Mouse (Mus musculus) heart, postnatal 36 days (tissue): Measurements from ENCODE around the gene Slc44a1. TPM values are rescaled to one million over a fixed set of nuclear protein-coding genes. Genes with fewer than 3 reads are reported as not detected.

Experiments
- DNase-seq, 2 experiments: peaks; one replicate each; pipeline ENCODE4 v3.0.0; 2021 to 2022
- intact Hi-C: fragments of 180-260 bp; cut with DNase I; formaldehyde crosslinking; loops from one replicate; pipeline ENCODE4 v1.15.1; 2025
- total RNA-seq, 2 experiments: library from RNA; stranded (reverse); gene quantifications; 2 replicates each; pipeline ENCODE4 v1.2.3; 2021

Gene Slc44a1
- total RNA-seq, 2 experiments from 2014 or later, result 33.4 to 34.3 TPM

DNA sequence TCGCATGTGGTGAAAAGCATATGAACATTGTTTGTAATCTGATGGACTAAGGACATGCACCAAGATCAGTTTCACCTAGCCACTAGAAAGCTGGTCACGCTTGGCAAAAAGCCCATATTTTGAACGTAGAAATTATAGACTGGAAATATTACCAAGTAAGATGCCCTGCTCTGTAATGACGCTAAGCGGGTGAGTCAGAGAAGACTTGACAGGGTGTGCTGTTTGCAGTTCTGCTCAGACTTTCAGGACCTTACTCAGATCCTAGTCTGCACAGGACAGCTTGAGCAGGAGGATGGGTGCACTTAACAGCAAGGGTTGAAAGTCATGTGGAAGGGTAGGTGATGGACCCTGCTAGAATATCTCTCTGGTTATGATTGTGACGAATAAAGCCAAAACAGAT lies 85.3 kb downstream of the Slc44a1 start:
- no peak for DNase-seq
- intact Hi-C loops, result no loop called here

- DNase-seq, result no peak
- intact Hi-C loops, result no loop called here
Measured at GRCm38 (mm10) chr4:53525994-53526393, 85.8 kb downstream of the Slc44a1 start.

DNA sequence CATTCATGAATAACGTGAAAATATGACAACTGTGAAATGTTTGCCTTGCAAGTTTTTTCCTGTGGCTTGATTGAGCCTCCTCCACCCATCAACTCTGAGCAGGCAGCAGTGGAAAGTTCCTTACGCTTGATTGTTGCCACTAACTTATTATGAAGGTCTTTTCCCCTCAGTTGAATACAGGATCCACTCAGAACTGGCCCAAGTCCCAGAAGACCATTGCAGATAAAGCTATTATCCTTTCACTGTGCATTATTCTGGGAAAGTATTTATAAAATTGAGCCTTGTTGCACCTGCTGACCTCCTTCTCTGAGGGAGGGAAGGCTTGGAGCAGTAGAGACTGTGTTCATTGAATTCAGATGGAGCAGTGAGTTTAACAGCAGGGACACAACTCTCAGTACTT lies 86.2 kb downstream of the Slc44a1 start:
- intact Hi-C loops, result no loop called here
- no peak for DNase-seq

DNA sequence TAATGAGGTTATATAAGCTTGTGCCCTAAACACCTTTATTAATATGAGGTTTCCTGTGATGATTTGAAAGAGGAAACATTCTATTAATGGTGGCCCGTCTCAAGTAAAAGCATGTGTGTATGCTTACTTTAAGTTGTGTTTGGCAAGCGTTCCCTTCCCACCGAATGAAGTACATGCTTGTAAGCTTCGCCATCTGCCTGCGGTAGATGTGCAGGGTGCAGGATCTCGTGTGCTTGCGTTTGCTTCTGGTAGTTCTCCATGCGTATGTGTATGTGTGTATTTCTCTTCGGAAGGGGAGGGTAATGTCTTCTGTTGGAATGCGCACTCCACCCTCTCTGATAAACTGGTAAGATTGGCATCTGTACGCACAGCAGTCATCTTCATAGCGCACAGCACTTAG lies 95.6 kb downstream of the Slc44a1 start:
- intact Hi-C loops, result no loop called here
- DNase-seq, result no peak

- no peak for DNase-seq
- intact Hi-C loops, result no loop called here
Measured at GRCm38 (mm10) chr4:53537101-53537500, 96.9 kb downstream of the Slc44a1 start.

- intact Hi-C loops, result no loop called here
Measured at GRCm38 (mm10) chr4:53537539-53537938, 97.3 kb downstream of the Slc44a1 start.

GRCm38 (mm10) chr4:53538600-53538999 lies 98.4 kb downstream of the Slc44a1 start:
- no peak for DNase-seq
- intact Hi-C loops, result no loop called here

More at GRCm38 (mm10) chr4:53537539-53537938, 97.3 kb downstream of the Slc44a1 start:
- no peak for DNase-seq

DNA sequence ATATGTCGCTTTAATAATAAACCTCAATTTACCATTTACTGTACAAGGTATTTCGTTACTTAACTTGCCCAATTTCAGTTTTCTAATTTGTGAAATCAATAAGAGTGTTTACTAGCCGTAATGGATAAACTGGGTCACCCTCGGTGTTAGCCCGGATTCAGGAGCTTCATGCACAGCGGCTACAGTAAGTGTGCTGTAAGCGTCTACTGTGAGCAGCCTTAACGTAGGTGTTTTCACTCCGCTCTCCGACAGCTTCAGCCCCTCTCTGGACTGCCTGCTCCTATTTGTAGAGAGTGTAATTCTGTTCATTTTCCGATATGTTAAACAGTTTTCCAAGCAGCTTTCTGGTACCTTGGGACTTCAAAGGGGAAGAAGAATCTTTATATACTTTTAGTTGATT lies 99.7 kb downstream of the Slc44a1 start:
- intact Hi-C loops, result no loop called here

GRCm38 (mm10) chr4:53543421-53543820 lies 103.2 kb downstream of the Slc44a1 start:
- intact Hi-C loops, result no loop called here

More for the DNA sequence above, 99.7 kb downstream of the Slc44a1 start:
- DNase-seq, result no peak

GRCm38 (mm10) chr4:53544889-53545288 lies 104.7 kb downstream of the Slc44a1 start:
- intact Hi-C loops, result loop anchor here (1.0 to 5.0 kb wide), 3 partner anchors 49 to 163 kb away; partner anchors contain the start of gene Slc44a1
- peak in 1 of 2 experiments; percentile 18 for DNase-seq

More at GRCm38 (mm10) chr4:53543421-53543820, 103.2 kb downstream of the Slc44a1 start:
- DNase-seq, result no peak

DNA sequence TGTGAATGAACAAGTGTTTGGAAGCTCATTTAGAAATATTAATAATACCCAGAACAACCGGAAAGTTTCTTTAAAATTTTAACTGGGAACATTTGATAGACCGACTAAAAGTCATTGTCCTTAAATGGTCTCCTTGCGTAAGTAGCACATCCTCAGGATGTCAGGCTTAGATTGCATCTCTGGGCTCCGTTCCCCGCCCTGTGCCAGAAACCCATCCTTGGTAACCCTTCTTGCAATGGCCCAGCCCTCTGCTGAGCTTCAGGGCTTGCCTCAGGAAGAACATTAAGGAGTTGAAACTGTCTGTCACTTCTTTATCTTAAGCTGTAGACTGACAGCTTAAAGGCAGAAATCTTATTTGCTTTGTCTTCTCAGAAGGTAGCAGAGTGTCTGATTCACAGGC lies 107.2 kb downstream of the Slc44a1 start:
- DNase-seq, result no peak
- intact Hi-C loops, result loop anchor here (5.0 kb wide), 2 partner anchors 105 to 165 kb away; partner anchors contain the start of gene Slc44a1

GRCm38 (mm10) chr4:53549375-53549774 lies 109.2 kb downstream of the Slc44a1 start:
- no peak for DNase-seq
- intact Hi-C loops, result loop anchor here (5.0 kb wide), 2 partner anchors 107 to 167 kb away; partner anchors contain the start of gene Slc44a1

GRCm38 (mm10) chr4:53564618-53565017 lies 124.4 kb downstream of the Slc44a1 start:
- intact Hi-C loops, result no loop called here
- DNase-seq, result no peak

GRCm38 (mm10) chr4:53567065-53567464 lies 126.9 kb downstream of the Slc44a1 start:
- intact Hi-C loops, result no loop called here
- no peak for DNase-seq

DNA sequence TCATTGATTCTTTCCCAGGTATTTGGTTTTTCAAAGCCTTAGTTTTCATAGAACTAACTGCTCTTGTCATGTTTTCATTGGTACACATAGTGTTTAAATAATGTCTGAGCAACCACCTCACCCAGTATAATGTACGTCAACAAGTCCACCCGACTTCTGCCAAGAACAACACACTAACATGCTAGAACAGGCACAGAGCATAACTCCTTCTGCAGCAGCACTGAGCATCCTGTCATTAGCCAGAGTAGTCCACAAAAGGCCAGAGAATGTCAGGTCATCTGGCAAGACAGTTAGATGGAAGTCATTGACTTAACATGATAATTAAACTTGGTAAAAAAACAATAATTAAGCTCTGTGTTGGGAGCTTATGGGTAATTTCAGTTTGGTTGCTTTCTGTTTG lies 135.3 kb downstream of the Slc44a1 start:
- no peak for DNase-seq
- intact Hi-C loops, result no loop called here

DNA sequence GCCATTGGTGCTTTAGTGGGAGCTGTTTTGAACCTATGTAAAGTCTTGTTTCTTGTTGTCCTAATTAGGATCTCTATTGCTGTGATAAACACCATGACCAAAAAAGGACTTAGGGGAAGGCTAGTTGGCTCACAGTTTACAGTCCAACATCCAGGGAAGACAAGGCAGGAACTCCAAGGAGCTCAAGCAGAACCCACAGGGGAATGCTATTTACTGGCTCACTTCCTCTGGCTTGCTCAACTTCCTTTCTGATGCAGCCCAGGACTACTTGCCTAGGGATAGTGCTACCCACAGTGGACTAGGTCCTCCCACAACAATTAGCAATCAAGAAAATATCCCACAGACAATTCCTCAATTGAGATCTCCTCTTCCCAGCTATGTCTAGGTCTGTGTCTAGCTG lies 147.5 kb downstream of the Slc44a1 start:
- no peak for DNase-seq
- intact Hi-C loops, result no loop called here

- intact Hi-C loops, result no loop called here
- no peak for DNase-seq
Measured at GRCm38 (mm10) chr4:53588936-53589335, 148.7 kb downstream of the Slc44a1 start.

GRCm38 (mm10) chr4:53589466-53589865 lies 149.3 kb downstream of the Slc44a1 start:
- no peak for DNase-seq
- intact Hi-C loops, result no loop called here

GRCm38 (mm10) chr4:53590163-53590562 lies 149.9 kb downstream of the Slc44a1 start:
- intact Hi-C loops, result loop anchor here (5.0 kb wide), 1 partner anchor 208 kb away; no protein-coding TSS in a partner anchor
- no peak for DNase-seq

DNA sequence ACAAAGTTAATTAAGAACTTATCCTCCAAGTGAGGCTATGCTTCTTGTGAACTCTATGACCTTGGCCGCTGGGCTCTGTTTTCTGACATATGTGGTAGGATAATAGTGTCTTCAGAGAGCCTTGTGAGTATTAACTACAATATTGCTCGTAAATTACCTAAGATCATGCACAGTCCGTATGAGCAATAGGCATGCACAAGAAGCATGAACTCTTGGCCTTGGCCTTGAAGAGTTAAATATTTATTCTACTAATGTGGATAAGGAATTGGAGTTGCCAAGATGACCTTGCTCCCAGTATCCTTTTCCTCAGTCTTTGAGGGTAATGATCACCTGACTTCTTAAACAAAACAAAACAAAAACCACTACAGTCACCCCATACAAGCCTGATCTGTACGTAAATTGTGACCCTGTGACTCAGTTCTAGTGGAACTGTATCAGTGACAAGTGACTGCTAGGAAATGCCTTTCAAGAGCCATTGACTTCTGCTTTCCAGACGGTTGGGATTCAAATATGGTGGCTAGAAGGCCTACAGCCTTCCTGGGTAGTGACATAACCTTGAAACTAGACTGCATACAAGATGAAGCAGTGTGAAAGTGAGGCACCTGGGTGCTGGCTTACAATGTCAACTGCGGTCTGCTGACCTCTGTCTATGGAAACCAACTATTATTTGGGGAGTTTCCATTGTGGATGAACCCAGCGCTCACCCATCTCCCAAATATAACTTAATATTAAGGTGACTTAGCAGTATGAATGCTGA lies 150.7 kb downstream of the Slc44a1 start:
- DNase-seq, result no peak
- intact Hi-C loops, result loop anchor here (5.0 kb wide), 1 partner anchor 209 kb away; no protein-coding TSS in a partner anchor

DNA sequence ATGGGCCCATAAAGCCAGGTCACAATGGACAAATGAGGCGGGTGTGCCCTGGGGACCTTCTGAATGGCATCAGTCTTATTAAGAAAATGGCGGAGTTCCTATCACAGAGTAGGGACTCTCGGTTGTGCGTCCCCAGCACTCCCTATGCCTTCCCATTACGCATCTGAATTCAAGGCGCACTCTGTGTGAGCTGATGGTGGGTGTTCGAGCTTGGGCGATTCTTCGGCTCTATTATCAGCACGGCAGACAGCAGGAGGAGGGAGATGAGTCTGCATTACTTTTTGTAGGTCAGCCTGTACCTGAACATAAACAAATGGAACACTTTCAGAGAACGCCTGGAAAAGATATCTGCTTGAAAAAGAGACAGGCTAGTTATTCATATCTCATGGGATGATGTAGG lies 151.3 kb downstream of the Slc44a1 start:
- no peak for DNase-seq
- intact Hi-C loops, result loop anchor here (5.0 kb wide), 1 partner anchor 209 kb away; no protein-coding TSS in a partner anchor

- intact Hi-C loops, result loop anchor here (2.0 to 5.0 kb wide), 3 partner anchors 151 to 475 kb away; partner anchors contain the start of gene Slc44a1
- DNase-seq, result peak in 1 of 2 experiments; percentile 35
Measured at GRCm38 (mm10) chr4:53591941-53592340, 151.7 kb downstream of the Slc44a1 start.
